Mouse (Mus musculus): Measurements from ENCODE around the gene Fndc3b. TPM values are rescaled to one million over a fixed set of nuclear protein-coding genes. Genes with fewer than 3 reads are reported as not detected.
A peak's percentile ranks its signal among the peaks of the same experiment; 100 is the strongest.

Fndc3b gene
- polyA plus RNA-seq, 1 experiment from 2014 or later: 11.8 TPM

DNA sequence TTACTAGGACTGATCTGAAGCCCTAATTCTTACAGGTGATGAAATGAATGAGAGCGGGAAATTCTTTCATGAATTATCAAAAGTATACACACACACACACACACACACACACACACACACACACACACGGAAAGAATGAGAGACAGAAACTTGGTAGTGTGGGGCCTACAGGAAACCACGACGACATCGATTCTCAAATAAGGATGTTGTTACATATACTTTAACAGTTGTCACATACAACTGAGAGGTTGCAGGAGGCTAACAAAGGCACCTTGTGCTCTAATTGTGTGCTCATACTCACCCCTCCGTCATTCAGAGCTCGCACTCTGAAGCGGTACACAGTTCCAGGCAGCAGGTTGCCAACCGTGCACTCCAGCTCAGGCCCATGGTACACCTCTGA, 252.7 kb downstream of the Fndc3b start:
- Histone ChIP-seq H3K4me2 (replicated peaks; ENCODE audit: low read depth) (no peak overlapping the region), H3K9ac (ENCODE audit: low read length) (no peak overlapping the region), H3K9me3 (ENCODE audit: control insufficient read depth, low read length) (no peaks in the 10 kb centered on the region), H3K27me3 (ENCODE audit: control insufficient read depth, insufficient read depth, low read length) (no peaks in the 10 kb centered on the region), H3K27ac (replicated peaks) (no peak overlapping the region), H3K36me3 (ENCODE audit: control insufficient read depth, insufficient read depth, low read length) (peaks cover 43% of the 10 kb centered on the region), H3K4me3 (ENCODE audit: low read depth, low read length) (no peak overlapping the region), H3K4me1 (replicated peaks; ENCODE audit: control insufficient read depth, insufficient read depth) (no peaks in the 10 kb centered on the region)
- no peak for DNase-seq (ENCODE audit: low spot score)
- no peak for TF ChIP-seq CTCF (IDR thresholded peaks at IDR 0.05; ENCODE audit: low read depth)
- TF ChIP-seq EP300 (optimal IDR thresholded peaks at IDR 0.05): no peak
- 88% methylated on average over 9 of the region's 9 CpGs for WGBS
- ATAC-seq (ENCODE audit: low FRiP score, low TSS enrichment): no peak

DNA sequence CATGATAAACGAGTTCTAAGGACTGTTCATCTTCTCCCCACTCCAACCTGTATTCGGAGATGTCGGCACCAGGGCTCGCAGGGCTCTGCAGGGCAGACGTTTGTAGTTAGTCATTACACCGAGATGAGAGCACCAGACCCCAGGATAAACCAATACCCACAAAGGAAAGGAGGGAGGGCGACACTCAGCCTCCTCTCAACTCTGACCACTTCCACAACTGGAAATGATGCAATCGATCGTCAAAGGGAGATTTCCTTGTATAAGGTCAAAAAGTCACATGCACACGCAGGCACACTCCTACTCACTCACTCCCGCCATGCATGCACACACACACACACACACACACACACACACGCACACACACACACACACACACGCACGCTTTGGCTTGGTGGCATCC, 254.6 kb downstream of the Fndc3b start:
- Histone ChIP-seq H3K9ac (ENCODE audit: low read length) (no peak overlapping the region), H3K27me3 (ENCODE audit: control insufficient read depth, insufficient read depth, low read length) (no peaks in the 10 kb centered on the region), H3K36me3 (ENCODE audit: control insufficient read depth, insufficient read depth, low read length) (peaks cover 40% of the 10 kb centered on the region), H3K4me2 (replicated peaks; ENCODE audit: low read depth) (no peak overlapping the region), H3K4me3 (ENCODE audit: low read depth, low read length) (no peak overlapping the region), H3K9me3 (ENCODE audit: control insufficient read depth, low read length) (no peaks in the 10 kb centered on the region), H3K27ac (replicated peaks) (no peak overlapping the region), H3K4me1 (replicated peaks; ENCODE audit: control insufficient read depth, insufficient read depth) (no peaks in the 10 kb centered on the region)
- TF ChIP-seq EP300 (optimal IDR thresholded peaks at IDR 0.05) (no peak), CTCF (IDR thresholded peaks at IDR 0.05; ENCODE audit: low read depth) (no peak)
- WGBS: 85% methylated on average over 13 of the region's 14 CpGs
- DNase-seq (ENCODE audit: low spot score) (no peak), ATAC-seq (ENCODE audit: low FRiP score, low TSS enrichment) (no peak)

DNA sequence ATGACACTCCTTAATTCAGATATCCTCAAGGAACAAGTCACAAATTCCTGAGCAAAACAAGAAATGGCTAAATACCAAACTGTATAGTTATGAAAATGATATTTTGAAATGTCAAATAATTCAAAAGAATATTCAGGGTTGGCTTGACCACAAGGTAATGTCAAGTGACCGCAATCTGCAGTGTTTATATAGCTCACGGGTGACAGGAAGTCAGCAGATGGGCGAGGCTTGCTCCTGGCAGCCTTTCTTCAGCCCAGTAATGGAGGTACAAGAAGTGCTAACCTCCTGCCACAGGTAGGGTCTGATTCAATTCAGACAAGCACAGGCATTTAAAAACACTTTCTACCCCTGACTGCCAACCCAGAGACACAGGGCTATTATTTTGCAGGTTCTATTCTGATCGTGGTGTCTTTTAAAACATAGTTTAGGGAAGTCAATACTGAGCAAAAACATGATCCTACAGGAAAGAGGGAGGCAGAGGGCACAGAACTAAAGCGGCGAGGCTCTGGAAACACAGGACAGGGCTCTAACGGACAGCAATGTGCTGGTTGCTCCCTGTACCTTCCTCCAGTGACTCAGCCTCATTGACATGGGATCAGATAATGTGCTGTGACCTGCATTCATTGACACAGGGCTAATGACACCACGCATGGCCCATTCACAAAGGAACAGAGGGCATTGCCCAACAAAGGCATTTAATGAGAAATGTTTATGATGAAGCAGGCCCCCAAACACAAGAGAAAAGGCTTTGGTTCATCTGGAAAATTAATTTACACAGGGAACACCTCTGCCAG, 256.5 kb downstream of the Fndc3b start:
- no peak overlapping the region for H3K4me2 ChIP-seq (replicated peaks; ENCODE audit: low read depth)
- H3K4me1 ChIP-seq (replicated peaks; ENCODE audit: control insufficient read depth, insufficient read depth): no peaks in the 10 kb centered on the region
- no peak for DNase-seq (ENCODE audit: low spot score)

DNA sequence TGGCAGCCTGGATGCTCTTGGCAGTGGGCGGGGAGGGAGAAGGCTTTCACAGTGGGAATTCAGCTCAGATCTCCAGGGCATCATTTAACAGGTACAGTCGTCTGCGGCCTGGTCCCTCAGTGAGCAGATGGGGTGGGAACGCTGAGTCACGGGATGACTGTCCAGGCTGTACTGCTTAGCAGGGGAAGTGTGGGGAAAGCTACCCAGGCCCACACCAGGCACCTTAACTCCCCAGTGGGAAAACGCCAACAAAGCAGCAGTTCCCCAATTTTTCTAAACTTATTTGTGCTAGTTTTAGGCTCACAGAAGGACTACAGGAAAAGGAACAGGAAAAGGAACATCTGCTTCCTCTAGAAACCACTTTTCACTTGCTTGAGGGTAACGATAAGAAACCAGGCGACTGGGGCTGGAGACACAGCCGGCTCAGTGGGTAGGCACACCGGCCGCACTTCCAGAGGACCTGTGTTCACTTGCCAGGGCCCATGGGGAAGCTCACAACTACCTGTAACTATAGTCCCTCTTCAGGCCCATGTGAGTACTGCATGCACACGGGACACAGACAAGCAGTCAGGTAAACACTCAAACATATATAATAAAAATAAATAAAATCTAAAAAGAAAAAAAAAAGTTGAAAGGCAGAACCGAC, 257.5 kb downstream of the Fndc3b start:
- Histone ChIP-seq H3K27ac (replicated peaks) (no peak overlapping the region), H3K36me3 (ENCODE audit: control insufficient read depth, insufficient read depth, low read length) (peaks cover 35% of the 10 kb centered on the region), H3K4me2 (replicated peaks; ENCODE audit: low read depth) (no peak overlapping the region), H3K9me3 (ENCODE audit: control insufficient read depth, low read length) (no peaks in the 10 kb centered on the region), H3K4me3 (ENCODE audit: low read depth, low read length) (no peak overlapping the region), H3K27me3 (ENCODE audit: control insufficient read depth, insufficient read depth, low read length) (no peaks in the 10 kb centered on the region), H3K4me1 (replicated peaks; ENCODE audit: control insufficient read depth, insufficient read depth) (no peaks in the 10 kb centered on the region), H3K9ac (ENCODE audit: low read length) (no peak overlapping the region)
- WGBS: 90% methylated on average over 13 of the region's 13 CpGs
- DNase-seq (ENCODE audit: low spot score): no peak
- no peak for TF ChIP-seq EP300 (optimal IDR thresholded peaks at IDR 0.05)
- TF ChIP-seq CTCF (IDR thresholded peaks at IDR 0.05; ENCODE audit: low read depth): peak; percentile 40; the same call in 1 of the 2 replicates
- ATAC-seq (ENCODE audit: low FRiP score, low TSS enrichment): no peak

More for the DNA sequence above, 256.5 kb downstream of the Fndc3b start:
- Histone ChIP-seq H3K9ac (ENCODE audit: low read length) (no peak overlapping the region), H3K27me3 (ENCODE audit: control insufficient read depth, insufficient read depth, low read length) (no peaks in the 10 kb centered on the region), H3K27ac (replicated peaks) (no peak overlapping the region), H3K4me3 (ENCODE audit: low read depth, low read length) (no peak overlapping the region), H3K36me3 (ENCODE audit: control insufficient read depth, insufficient read depth, low read length) (peaks cover 34% of the 10 kb centered on the region), H3K9me3 (ENCODE audit: control insufficient read depth, low read length) (no peaks in the 10 kb centered on the region)
- no peak for TF ChIP-seq CTCF (IDR thresholded peaks at IDR 0.05; ENCODE audit: low read depth)
- no peak for TF ChIP-seq EP300 (optimal IDR thresholded peaks at IDR 0.05)
- no peak for ATAC-seq (ENCODE audit: low FRiP score, low TSS enrichment)
- WGBS: 72% methylated on average over 8 of the region's 8 CpGs

DNA sequence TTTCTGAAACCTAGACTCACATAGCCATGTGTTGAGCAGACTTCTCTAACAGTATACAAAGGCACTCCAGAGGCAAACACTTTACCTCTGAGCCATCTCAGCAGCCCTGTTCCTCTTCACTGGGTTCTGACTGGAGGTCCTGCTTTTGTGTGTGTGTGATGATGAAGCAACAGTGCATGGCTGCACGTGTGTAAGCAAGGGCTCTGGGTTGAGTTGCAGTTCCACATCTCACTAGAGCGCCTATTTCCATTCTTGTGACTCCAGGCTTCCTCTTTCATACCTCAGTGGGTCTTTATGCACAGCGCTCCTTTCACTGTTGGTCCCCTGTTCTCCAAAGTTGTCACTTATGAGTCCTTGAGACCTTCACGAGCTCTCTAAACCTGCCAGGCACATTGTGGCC, 261.7 kb downstream of the Fndc3b start:
- Histone ChIP-seq H3K9me3 (ENCODE audit: control insufficient read depth, low read length) (no peaks in the 10 kb centered on the region), H3K27me3 (ENCODE audit: control insufficient read depth, insufficient read depth, low read length) (no peaks in the 10 kb centered on the region), H3K27ac (replicated peaks) (no peak overlapping the region), H3K9ac (ENCODE audit: low read length) (no peak overlapping the region), H3K4me2 (replicated peaks; ENCODE audit: low read depth) (no peak overlapping the region), H3K4me3 (ENCODE audit: low read depth, low read length) (no peak overlapping the region), H3K4me1 (replicated peaks; ENCODE audit: control insufficient read depth, insufficient read depth) (no peaks in the 10 kb centered on the region), H3K36me3 (ENCODE audit: control insufficient read depth, insufficient read depth, low read length) (peaks cover 24% of the 10 kb centered on the region)
- ATAC-seq (ENCODE audit: low FRiP score, low TSS enrichment): no peak
- no peak for DNase-seq (ENCODE audit: low spot score)
- TF ChIP-seq CTCF (IDR thresholded peaks at IDR 0.05; ENCODE audit: low read depth): no peak
- TF ChIP-seq EP300 (optimal IDR thresholded peaks at IDR 0.05): no peak
- 88% methylated on average over 4 of the region's 4 CpGs for WGBS

DNA sequence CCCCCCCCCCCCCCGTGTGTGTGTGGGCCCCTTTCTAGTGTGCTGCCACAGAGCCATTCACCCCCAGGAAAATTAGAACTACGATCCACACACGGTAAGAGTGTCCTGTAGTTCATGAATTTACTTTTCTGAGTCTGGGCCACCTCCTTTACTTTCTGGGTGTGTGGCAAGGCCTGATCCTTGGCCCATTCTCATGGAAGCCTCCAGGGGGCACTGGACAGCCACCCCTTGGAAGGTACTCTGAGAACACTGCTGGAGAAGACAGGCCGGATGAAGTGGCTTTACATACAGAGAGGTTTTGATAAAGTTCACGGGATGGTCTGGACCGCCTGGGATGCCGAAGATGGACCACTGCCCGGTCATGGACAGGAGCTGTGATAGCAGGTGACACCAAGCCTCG, 262.7 kb downstream of the Fndc3b start:
- WGBS: 93% methylated on average over 8 of the region's 9 CpGs
- no peak overlapping the region for H3K27ac ChIP-seq (replicated peaks)
- no peak overlapping the region for H3K4me3 ChIP-seq (ENCODE audit: low read depth, low read length)
- ATAC-seq (ENCODE audit: low FRiP score, low TSS enrichment) (peak; percentile 55), DNase-seq (ENCODE audit: low spot score) (peak; percentile 39)
- H3K9ac ChIP-seq (ENCODE audit: low read length): no peak overlapping the region
- H3K27me3 ChIP-seq (ENCODE audit: control insufficient read depth, insufficient read depth, low read length): no peaks in the 10 kb centered on the region
- H3K36me3 ChIP-seq (ENCODE audit: control insufficient read depth, insufficient read depth, low read length): peaks cover 22% of the 10 kb centered on the region
- no peaks in the 10 kb centered on the region for H3K4me1 ChIP-seq (replicated peaks; ENCODE audit: control insufficient read depth, insufficient read depth)
- TF ChIP-seq CTCF (IDR thresholded peaks at IDR 0.05; ENCODE audit: low read depth) (peak; percentile 66), EP300 (optimal IDR thresholded peaks at IDR 0.05) (no peak)
- no peaks in the 10 kb centered on the region for H3K9me3 ChIP-seq (ENCODE audit: control insufficient read depth, low read length)
- H3K4me2 ChIP-seq (replicated peaks; ENCODE audit: low read depth): no peak overlapping the region
